Mouse (Mus musculus) heart, postnatal 10 days (tissue): ENCODE data around the gene Hrk. TPM values are rescaled to one million over a fixed set of nuclear protein-coding genes. Genes with fewer than 3 reads are reported as not detected.

ENCODE experiments used
- DNase-seq, 2 experiments: peaks; one replicate each; pipeline ENCODE4 v3.0.0; 2021
- intact Hi-C: fragments of 180-260 bp; cut with DNase I; formaldehyde crosslinking; loops from one replicate; pipeline ENCODE4 v1.15.1; 2025
- total RNA-seq, 2 experiments: library from RNA; stranded (reverse); gene quantifications; 2 replicates each; pipeline ENCODE4 v1.2.3; 2021

Hrk gene
- total RNA-seq, 2 experiments from 2014 or later: 0.30 to 0.38 TPM

DNA sequence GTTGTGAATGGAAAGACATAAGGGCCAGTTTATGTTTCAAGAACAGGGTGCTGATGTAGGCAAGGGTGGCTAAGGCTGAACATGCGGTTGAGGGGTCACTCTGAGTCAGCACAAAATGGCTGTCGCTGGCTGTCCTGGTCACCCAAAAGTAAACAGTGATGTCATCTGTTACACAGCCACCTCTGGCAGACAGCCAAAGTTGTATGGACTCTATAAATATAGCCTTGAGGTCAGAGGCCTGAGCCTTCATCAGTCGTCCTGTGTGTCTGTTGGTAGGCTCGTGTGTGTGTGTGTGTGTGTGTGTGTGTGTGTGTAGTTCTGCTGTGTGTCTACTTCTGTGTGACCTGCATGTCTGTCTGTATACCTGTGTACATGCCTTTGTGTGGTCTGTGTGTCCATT, 7.5 kb upstream of the Hrk start:
- intact Hi-C loops: no loop called here

DNA sequence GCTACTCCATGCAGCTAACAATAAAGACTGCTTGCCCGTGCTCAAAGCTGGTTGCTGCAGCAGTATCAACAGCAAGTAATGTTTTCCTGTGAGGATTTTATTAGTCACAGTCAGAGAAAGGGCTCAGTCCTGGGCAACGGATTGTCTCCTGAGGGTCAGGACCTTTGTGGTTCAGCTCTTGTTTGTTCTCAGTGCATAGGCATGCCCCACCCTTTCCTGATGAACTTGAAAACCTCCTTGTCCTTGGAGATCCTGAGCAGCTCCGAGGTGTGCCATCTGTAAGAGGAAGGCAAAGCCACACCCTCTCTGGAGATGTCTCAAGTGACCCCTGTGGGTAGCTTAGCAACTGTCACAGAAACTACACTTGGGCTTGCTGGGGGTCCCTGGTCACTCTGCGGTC, 3.8 kb upstream of the Hrk start:
- DNase-seq: no peak
- intact Hi-C loops: no loop called here

More for the DNA sequence above, 7.5 kb upstream of the Hrk start:
- DNase-seq: peak in 1 of 2 experiments; percentile 15

DNA sequence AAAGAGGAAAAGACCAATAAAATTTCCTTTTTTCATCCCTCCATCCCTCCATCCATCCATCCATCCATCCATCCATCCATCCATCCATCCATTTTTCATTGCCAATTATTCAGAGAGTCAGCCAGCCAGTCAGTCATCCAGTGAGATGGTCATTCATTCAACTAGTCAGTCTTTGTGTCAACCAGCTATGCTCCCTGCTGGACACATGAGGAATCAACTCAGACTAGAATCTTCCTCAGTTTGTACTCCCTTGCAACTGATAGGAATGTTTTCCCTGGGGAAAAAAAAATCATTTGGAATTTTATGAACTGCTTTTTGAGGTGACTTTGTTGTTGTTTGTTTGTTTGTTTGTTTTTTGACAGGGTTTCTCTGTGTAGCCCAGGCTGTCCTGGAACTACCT, 1.0 kb downstream of the Hrk start:
- no peak for DNase-seq
- intact Hi-C loops: no loop called here

DNA sequence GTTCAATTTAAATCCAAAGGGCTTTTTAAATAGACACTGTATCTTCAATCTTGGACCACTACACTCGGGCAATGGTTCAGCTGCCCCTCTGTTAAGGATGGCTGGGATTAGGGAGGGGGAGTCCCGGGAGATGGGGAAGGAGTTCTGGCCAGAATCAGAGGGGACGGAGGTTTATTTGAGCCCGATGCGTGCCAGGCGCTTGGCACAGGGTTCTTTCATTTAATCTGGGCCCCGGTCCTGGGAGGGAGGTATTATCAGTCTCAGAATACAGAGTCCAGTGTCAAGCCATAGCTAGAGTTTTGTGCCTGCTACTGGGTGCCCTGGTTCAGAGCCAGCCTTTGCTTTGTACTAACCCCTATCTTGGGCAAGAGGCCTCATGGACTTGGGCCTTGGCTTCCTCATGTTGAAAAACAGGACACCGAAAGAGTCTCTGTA, 3.1 kb downstream of the Hrk start:
- intact Hi-C loops: no loop called here
- DNase-seq: no peak

DNA sequence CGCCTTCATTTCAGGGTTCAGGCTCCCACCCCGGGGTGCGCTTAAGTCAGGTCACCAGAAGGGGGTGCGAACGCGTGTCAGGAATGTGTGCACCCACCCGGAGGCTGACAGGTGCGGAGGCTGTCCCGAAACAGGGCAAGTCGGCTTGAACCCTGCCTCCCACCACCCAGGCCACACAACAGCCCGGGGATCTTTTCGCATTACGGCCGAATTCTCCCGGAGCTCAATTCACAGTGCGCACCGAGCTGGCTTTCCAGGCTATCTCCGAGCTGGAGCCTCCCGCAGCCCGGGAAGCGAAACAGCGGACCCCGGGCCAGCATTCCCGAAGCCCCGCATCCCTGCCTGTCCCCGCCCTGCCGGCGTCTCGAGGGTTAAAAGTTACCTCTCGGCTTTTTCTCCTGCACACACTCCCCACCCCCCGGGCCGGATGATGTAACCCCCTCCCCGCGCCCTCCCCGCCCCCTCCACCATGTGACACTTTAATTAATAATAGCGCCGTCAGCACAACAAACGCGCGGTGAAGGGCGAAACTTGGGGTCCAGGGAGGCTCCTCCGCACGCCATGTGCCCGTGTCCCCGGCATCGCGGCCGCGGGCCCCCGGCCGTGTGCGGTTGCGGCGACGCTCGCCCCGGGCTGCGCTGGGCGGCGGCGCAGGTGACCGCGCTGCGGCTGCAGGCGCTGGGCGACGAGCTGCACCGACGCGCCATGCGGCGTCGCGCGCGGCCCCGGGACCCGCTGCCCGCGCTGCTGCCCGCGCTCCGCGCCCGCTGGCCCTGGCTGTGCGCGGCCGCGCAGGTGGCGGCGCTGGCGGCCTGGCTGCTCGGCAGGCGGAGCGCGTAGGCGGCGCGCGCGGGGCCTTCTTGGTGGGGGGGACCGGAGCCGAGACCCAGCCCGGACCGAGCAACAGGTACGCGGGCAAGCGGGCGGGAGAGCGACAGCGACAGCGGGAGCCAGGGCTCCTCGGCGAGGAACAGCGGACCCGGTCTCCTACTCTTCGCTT, 5.1 kb downstream of the Hrk start:
- intact Hi-C loops: loop anchor here (5.0 kb wide), 1 partner anchor 78 kb away; the partner anchor contains the start of genes 2410131K14Rik and Rnft2
- DNase-seq: peak in 1 of 2 experiments; percentile 12

DNA sequence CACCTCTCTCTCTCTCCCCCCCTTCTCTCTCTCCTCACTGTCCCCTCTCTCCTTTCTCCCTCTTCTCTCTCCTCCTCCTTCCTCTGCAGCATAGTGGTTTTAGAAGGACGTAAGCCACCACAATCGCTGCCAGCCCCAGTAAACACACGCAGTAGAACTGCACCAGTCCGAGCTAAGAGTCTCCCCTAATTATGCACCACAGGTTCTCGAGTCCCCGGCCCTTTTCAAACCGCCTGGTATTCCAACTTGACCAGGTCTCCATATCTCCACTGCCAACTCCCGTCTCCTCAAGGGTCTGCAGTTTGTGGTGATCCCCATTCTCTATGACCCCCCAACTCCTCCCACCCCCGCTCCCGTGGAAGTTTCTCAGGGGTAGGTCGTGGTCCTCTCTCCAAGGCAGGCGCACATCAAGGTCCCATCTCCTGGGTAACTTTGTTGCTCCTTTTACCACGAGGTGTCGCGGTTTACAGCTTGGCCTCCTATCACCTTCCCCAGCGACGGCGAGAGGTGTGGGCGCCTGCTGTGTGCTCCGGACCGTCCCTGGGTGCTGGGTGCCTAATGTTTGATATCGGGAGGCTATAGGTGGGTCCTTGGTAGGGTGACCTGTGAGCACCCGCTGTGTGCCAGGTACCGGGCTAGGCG, 6.6 kb downstream of the Hrk start:
- DNase-seq: peak; percentile 40 to 43
- intact Hi-C loops: loop anchor here (5.0 kb wide), 1 partner anchor 76 kb away; the partner anchor contains the start of genes 2410131K14Rik and Rnft2

DNA sequence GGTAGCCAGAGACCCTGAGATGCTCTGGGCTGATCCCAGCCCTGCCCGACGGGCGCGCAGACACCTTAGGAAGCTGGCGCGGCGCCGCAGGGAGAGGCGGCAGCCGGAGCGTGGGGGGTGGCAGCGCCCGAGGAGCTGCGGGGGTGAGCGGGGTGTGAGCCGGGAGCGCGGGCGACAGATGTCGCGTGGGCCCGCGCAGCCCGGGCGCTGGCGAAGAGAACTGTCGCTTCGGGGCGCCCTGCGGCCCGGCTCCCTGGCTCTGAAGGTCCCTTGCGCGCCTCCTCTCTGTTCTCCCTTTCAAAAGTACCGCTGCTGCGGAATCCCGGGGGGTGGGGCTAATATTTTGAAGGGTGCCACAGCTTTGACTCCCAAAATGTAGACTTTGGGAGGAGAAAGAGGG, 7.2 kb downstream of the Hrk start:
- intact Hi-C loops: loop anchor here (5.0 kb wide), 1 partner anchor 76 kb away; the partner anchor contains the start of genes 2410131K14Rik and Rnft2
- no peak for DNase-seq

DNA sequence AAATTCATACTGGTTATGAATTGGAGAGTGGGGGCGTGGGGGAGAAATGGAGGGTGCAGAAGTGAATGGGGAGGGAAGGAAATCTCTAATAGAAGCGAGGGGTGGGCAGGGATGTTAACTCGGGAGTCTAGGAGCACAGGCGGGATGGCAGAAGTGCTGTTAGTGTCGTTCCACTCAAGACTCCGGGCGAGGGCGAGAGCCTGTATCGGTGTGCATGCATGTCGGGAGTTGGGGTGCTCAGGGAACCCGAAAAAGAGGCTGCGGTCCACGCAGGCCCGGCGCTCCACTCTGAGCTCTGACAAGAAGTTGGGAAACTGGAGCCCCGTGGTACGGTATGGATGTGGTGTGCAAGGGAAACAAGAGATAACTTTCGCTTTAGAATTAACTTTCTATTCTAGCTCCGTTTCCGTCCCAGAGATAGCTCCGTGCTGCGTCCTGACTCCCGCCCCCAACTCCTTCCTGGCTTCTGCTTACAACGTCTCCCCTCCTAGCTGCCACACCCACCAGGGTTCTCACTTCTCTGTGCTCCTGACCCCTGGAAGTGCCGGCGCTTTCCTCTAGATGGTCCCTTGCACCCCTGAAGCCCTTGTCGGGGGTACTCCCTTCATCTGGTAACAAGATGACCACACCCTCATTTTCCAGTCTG, 7.8 kb downstream of the Hrk start:
- DNase-seq: no peak
- intact Hi-C loops: loop anchor here (5.0 kb wide), 1 partner anchor 75 kb away; the partner anchor contains the start of genes 2410131K14Rik and Rnft2

DNA sequence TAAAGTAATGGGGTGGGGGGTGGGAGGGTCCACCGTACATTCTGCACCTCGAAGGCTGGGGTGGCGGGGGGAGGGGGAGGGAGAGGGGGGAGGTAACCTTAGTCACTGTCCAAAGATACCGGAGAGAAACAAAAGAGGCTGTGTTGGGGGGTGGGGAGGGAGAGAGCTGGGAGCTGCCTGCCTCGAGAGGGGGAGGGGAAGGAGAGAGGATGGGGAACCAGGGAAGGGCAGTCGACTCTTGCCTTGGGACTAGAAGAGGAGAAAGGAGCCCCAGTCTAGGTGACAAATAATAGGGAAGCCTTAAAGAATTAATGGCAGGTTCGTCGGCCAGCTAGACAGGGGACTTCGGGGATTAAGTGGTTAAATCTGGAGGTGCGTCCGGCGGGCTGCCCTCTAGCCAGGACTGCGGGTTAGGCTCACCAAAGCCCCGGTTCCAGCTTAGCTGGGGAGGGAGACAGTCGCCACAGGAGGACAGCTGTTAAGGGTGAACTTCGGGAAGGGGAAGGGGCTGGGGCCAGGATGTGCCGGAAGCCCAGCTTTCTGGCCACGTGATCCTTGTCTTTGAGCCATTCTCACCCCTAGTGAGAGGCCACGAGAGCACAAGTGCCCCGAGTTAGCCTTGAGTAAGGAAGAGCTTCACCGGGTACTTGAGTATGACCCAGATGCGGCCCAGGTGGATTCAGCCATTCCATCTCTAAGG, 10.0 kb downstream of the Hrk start:
- no peak for DNase-seq
- intact Hi-C loops: loop anchor here (5.0 kb wide), 1 partner anchor 73 kb away; the partner anchor contains the start of genes 2410131K14Rik and Rnft2

DNA sequence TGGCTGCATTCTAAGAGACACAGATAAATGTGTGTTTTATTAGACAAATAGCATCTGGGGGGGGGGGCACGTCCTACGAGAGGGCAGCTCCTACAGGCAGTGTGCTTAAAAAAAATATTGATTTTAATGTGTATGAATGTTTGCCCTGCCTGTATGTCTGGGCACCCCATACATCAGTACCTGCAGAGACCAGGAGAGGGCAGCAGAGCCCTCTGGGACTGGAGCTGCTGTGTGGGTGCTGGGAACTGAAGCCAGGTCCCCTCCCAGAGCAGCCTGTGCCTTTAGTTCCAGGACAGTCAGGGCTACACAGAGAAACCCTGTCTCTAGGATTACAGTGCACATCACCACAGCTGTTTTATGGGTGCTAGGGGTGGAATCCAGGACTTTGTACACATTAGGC, 10.7 kb downstream of the Hrk start:
- DNase-seq: no peak
- intact Hi-C loops: no loop called here

DNA sequence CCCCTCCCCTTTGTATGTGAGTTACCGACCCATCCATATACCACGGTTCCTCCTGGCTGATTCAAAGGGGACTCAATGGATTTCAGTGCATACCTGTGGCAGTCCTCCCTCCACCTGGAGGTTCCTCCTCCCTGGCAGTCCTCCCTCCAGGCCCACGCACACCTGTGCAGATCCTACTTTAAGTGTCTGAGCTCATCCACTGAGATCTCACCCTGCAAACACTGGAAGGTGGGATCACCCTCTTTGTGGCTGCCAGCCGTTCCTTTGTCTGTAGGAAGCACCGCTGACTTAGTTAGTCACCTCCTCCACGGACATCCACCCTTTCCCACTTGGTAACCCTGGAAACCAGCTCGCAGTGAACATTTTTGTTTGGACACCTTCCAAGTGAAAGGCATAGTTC, 13.2 kb downstream of the Hrk start:
- no peak for DNase-seq
- intact Hi-C loops: no loop called here

DNA sequence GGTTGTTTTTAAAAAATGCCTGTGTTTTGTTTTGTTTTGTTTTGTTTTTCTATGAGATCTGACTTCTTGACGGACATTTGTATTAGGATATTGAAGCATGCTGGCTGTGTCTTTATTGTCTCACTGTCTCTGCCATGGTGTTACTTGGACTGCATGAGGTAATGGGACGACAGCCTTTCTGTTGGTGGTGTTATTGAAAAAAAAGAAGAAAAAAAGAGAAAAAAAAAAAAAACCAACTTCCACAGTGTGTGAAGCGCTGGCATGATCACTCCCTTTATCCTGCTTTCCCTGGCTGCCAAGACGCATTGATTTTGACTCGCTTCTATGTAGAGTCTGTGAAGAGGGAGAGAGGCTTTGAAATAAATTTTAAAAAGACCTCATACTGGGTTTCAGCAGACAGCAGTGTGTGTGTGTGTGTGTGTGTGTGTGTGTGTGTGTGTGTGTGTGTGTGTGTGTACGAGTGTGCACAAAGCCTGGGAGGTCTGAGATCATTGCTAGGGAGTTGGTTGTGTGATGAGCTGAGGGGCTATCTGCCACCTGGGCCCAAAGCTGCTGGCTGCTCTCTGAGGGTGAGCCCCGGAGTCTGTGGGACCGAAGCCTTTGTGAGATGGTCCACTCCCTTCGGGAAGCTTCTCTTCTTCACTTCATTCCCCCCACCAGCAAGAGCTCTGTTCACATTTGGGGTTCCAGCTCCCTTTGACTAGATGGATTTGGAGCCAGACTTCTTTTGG, 22.6 kb downstream of the Hrk start:
- intact Hi-C loops: no loop called here

DNA sequence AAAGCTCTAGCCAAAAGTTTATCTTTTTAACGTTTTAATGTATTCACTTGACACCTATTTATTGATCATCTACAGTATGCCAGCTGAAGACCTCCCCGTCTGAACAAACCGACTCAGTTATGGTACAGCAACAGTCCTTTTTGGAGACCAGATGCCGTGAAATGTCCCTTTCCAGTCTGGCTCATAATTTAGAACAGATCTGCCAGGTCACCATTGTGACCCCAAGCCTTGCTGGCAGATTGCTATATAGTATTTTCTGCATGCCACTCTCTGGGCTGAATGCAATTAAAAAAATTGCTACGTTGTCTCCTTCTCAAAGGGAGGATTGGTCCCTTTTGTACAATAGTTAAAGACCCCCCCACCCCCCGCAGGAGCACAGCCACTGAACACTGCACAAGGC, 23.9 kb downstream of the Hrk start:
- intact Hi-C loops: no loop called here
- no peak for DNase-seq

More for the DNA sequence above, 22.6 kb downstream of the Hrk start:
- no peak for DNase-seq

DNA sequence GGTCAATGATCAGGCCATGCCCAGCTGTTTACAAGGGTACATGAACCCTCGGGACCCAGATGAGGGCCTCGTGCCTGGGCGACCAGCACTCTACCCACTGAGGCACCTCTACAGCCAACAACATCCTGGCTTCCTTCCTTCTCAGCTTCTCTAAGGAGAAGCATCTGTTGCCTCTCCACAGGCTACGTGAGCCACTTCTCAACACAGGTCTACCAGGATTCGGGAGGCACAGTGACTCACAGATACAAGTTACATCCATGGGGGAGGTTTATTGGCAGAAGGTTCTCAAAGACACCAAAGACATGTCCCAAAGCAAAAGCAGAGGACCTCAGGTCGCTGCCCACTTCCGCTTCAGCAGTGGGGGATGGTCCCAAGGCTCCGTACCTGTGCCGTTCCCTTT, 26.0 kb downstream of the Hrk start:
- DNase-seq: no peak
- intact Hi-C loops: no loop called here

DNA sequence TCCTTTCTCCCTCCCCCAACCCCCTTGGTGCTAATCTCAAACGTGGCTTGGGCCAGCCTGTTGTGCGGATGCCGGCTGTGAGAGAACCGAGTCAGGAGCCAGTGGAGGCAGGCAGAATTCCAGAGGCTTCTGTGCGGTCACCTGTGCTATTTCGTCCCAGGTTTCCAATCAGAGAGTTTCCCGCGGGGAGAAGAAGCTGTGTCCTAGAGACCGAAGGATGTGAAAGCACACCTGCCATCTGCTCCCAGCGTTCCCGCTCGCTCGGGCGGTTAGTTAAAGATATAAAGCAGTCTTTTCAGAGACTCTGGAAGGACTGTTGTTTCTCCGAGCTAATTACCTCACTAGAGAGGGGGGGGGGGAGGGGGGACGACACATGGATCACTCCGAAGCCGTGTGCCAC, 27.8 kb downstream of the Hrk start:
- DNase-seq: no peak

DNA sequence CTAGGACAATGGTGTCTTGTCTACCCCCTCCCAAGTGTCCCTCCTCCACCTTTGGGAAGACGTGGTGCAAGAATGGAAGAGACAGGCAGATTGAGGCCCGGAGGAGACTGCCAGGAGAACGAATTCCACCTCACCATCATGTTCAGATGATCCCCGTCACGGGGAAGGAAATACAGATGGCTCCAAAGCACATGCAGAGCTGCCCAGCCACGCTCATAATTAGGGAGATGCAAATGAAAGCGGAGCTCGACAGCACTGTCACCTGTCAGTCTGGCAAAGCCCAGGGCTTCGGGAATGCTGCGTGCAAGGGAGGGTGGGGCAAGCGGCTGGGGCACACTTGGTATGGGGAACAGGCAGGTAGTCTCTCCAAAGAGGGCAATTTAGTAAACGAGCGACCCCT, 33.0 kb downstream of the Hrk start:
- intact Hi-C loops: no loop called here
- DNase-seq: no peak

More for the DNA sequence above, 27.8 kb downstream of the Hrk start:
- intact Hi-C loops: no loop called here

DNA sequence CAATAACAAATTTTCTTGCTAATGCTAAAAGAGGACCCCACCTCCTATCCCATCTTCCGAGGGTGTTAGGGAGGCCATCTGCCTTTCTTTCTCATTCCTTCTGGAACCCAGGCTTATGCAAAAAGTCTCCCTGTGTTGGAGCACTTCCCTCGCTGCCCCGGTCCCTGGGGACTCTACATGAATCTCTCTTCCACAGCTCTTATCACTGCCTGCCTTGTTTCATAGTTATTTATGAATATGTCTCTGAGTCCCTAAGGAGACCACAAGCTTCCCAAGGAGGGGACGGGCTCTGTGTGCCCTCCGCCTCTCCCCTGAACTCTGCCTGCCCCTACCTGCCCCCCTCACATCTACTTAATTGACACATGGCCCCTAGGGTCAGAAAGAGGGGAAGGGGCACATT, 35.2 kb downstream of the Hrk start:
- intact Hi-C loops: no loop called here
- no peak for DNase-seq

DNA sequence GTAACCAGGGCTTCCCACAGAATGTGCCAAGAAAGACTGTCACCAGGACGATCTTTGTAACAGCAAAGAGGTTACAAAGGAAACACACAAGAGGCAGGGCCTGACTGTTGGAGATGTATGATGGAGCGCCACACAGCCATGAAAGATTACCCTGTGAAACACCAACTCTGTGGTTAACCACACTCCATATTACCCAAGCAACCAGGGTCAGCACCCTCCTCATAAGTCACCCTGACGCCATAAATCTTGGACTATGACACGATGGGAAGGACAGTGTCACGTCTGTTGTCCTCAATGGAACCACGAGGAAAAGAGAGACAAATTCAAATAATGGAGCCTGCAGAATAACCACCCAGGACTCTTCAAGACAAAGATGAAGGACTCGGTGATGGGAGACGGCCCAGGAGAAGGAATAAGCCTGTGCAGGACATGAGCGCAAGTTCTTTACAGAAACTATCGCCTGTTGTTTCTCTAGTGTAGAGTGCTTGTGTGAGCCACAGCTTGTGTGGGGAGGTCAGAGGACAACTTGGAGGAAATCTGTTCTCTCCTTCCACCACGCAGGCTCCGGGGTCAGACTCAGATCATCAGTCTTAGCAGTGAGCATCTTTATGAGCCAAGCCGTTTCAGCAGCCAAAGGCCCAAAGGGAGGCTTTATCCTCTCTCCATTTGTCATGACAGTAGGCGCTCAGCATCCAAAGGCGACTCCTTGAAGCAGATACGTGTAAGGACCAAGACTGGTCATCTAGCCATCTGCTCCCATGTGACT, 40.4 kb downstream of the Hrk start:
- no peak for DNase-seq
- intact Hi-C loops: no loop called here

DNA sequence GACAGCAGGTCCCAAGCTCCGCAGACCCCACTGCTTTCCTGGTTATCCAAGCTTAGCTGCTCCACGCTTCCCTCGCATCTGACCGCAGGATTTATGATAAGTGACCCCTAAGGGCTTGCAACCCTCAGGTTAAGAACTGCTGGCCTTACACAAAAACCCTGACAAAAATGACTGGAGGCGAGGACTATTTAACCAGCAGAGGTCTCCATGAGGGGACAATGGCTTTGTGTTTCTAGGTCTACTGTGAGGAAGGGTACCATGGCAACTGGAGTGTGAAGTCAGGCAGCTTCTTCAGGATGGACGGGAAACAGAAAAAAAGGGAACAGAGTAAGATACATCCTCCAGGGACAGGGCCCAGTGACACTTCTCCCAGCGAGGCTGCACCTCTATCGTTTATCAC, 41.4 kb downstream of the Hrk start:
- intact Hi-C loops: no loop called here
- DNase-seq: no peak
